Mouse (Mus musculus) liver, embryonic 13.5 days (tissue): ENCODE results near the gene Cherp. TPM values are rescaled to one million over a fixed set of nuclear protein-coding genes. Genes with fewer than 3 reads are reported as not detected.

Experiments
- ATAC-seq: fragments of 200-750 bp; cut with Nextera tagmentation; 2 replicates; pipeline ENCODE4 v1.8.0; 2017; ENCODE audit warnings: low read depth, mild to moderate bottlenecking, moderate number of reproducible peaks, moderate library complexity
- DNase-seq: peaks from one replicate; pipeline ENCODE4 v3.0.0; 2022
- H3K27ac ChIP-seq: fragments of 300-500 bp; sonication (generic); 2 replicates; pipeline ENCODE4 v1.5.1; 2015; ENCODE audit warnings: moderate library complexity, mild to moderate bottlenecking, inconsistent platforms
- H3K27me3 ChIP-seq: fragments of 300-500 bp; sonication (generic); 2 replicates; pipeline ENCODE4 v1.6.1; 2015; ENCODE audit warnings: mild to moderate bottlenecking, inconsistent platforms
- H3K36me3 ChIP-seq: fragments of 300-500 bp; sonication (generic); 2 replicates; pipeline ENCODE4 v1.6.1; 2015; ENCODE audit warnings: mild to moderate bottlenecking, inconsistent platforms
- H3K4me1 ChIP-seq: fragments of 300-500 bp; sonication (generic); replicated peaks from 2 replicates; pipeline ENCODE4 v1.6.1; 2015; ENCODE audit warnings: inconsistent platforms
- H3K4me2 ChIP-seq: fragments of 300-500 bp; sonication (generic); 2 replicates; pipeline ENCODE4 v1.6.1; 2015; ENCODE audit warnings: inconsistent platforms, mild to moderate bottlenecking, moderate library complexity
- H3K4me3 ChIP-seq: fragments of 300-500 bp; sonication (generic); replicated peaks from 2 replicates; pipeline ENCODE4 v1.5.1; 2015; ENCODE audit warnings: mild to moderate bottlenecking, inconsistent platforms
- H3K9ac ChIP-seq: fragments of 300-500 bp; sonication (generic); 2 replicates; pipeline ENCODE4 v1.6.1; 2015; ENCODE audit warnings: mild to moderate bottlenecking, inconsistent platforms
- H3K9me3 ChIP-seq: fragments of 300-500 bp; sonication (generic); replicated peaks from 2 replicates; pipeline ENCODE4 v1.6.1; 2016; ENCODE audit warnings: inconsistent platforms
- WGBS: fragments of 180-500 bp; shearing (Covaris S2); methylation state at CpG from one replicate; pipeline ENCODE4 v1.1.7; 2015; ENCODE audit not compliant: insufficient replicate concordance; 5-methylcytosine and 5-hydroxymethylcytosine counted together
- polyA plus RNA-seq: library from polyadenylated mRNA; unstranded; fragments of >200 nt; fragmentation: Nextera tagmentation; extraction: Ambion mirVana; gene quantifications from 2 replicates; pipeline ENCODE4 v1.2.1, GENCODE M21; 2015

The Cherp gene
- polyA plus RNA-seq: 21.4 and 31.4 TPM in 2 replicates

- DNase-seq (peak; percentile 96), ATAC-seq (peak; percentile 94)
- Histone ChIP-seq H3K4me2 (peak within 1 kb of the TSS; percentile 98), H3K27ac (peak within 1 kb of the TSS; percentile 91), H3K27me3 (no peaks in the 10 kb centered on the region), H3K9ac (peak within 1 kb of the TSS; percentile 89), H3K4me1 (peaks cover 47% of the 10 kb centered on the region), H3K4me3 (peak within 1 kb of the TSS; percentile 77), H3K36me3 (peaks cover 46% of the 10 kb centered on the region), H3K9me3 (no peaks in the 10 kb centered on the region)
- under 1% methylated on average over 80 of the region's 80 CpGs for whole genome bisulfite sequencing
Observed at GRCm38 (mm10) chr8:72474826-72475546, at the start of gene Cherp. Cherp (minus strand) TSS chr8:72475226.

- H3K4me2 ChIP-seq: no peak overlapping the region
- H3K27me3 ChIP-seq: no peaks in the 10 kb centered on the region
- no peak for ATAC-seq
- H3K4me3 ChIP-seq: no peak overlapping the region
- no peak for DNase-seq
- no peak overlapping the region for H3K9ac ChIP-seq
- H3K9me3 ChIP-seq: no peaks in the 10 kb centered on the region
- no peak overlapping the region for H3K27ac ChIP-seq
- peaks cover 30% of the 10 kb centered on the region for H3K4me1 ChIP-seq
- H3K36me3 ChIP-seq: peaks cover 6% of the 10 kb centered on the region
Observed at GRCm38 (mm10) chr8:72521888-72522287, 46.9 kb upstream of the Cherp start.

- no peaks in the 10 kb centered on the region for H3K9me3 ChIP-seq
- DNase-seq (no peak), ATAC-seq (no peak)
- WGBS: 56% methylated on average over 7 of the region's 7 CpGs
- no peak overlapping the region for H3K9ac ChIP-seq
- H3K27me3 ChIP-seq: no peaks in the 10 kb centered on the region
- H3K27ac ChIP-seq: no peak overlapping the region
- H3K4me2 ChIP-seq: no peak overlapping the region
- peaks cover 10% of the 10 kb centered on the region for H3K36me3 ChIP-seq
- H3K4me1 ChIP-seq: peaks cover 35% of the 10 kb centered on the region
- H3K4me3 ChIP-seq: no peak overlapping the region
Observed at GRCm38 (mm10) chr8:72517421-72517988, 42.5 kb upstream of the Cherp start.

- no peak overlapping the region for H3K9ac ChIP-seq
- DNase-seq (no peak), ATAC-seq (no peak)
- H3K4me2 ChIP-seq: no peak overlapping the region
- H3K27me3 ChIP-seq: no peaks in the 10 kb centered on the region
- H3K27ac ChIP-seq: no peak overlapping the region
- no peaks in the 10 kb centered on the region for H3K9me3 ChIP-seq
- 48% methylated on average over 1 of the region's 1 CpGs for WGBS
- peaks cover 10% of the 10 kb centered on the region for H3K36me3 ChIP-seq
- H3K4me3 ChIP-seq: no peak overlapping the region
- H3K4me1 ChIP-seq: peaks cover 26% of the 10 kb centered on the region
Observed at GRCm38 (mm10) chr8:72513158-72513557, 38.1 kb upstream of the Cherp start.

GRCm38 (mm10) chr8:72512648-72513047 is 37.6 kb upstream of the Cherp start:
- H3K27ac ChIP-seq: no peak overlapping the region
- H3K27me3 ChIP-seq: no peaks in the 10 kb centered on the region
- H3K4me1 ChIP-seq: peaks cover 26% of the 10 kb centered on the region
- H3K36me3 ChIP-seq: peaks cover 10% of the 10 kb centered on the region
- H3K4me3 ChIP-seq: no peak overlapping the region
- 85% methylated on average over 1 of the region's 1 CpGs for WGBS
- no peak for DNase-seq
- H3K4me2 ChIP-seq: no peak overlapping the region
- H3K9ac ChIP-seq: no peak overlapping the region
- H3K9me3 ChIP-seq: no peaks in the 10 kb centered on the region
- ATAC-seq: no peak

- Histone ChIP-seq H3K9ac (0 out of 2 replicates have a peak overlapping the region, but pooled peaks have one; percentile 19), H3K27me3 (no peaks in the 10 kb centered on the region), H3K36me3 (peaks cover 4% of the 10 kb centered on the region; the same call in 1 of the 2 replicates), H3K4me1 (peaks cover 62% of the 10 kb centered on the region), H3K4me3 (no peak overlapping the region), H3K27ac (no peak overlapping the region), H3K9me3 (no peaks in the 10 kb centered on the region), H3K4me2 (no peak overlapping the region)
- ATAC-seq (no peak), DNase-seq (no peak)
- 77% methylated on average over 1 of the region's 1 CpGs for WGBS
Observed at GRCm38 (mm10) chr8:72507505-72507904, 32.5 kb upstream of the Cherp start.

GRCm38 (mm10) chr8:72504637-72505314 is 29.8 kb upstream of the Cherp start:
- Histone ChIP-seq H3K4me1 (peaks cover 66% of the 10 kb centered on the region), H3K27me3 (no peaks in the 10 kb centered on the region), H3K27ac (peak overlapping the region; percentile 45), H3K4me3 (no peak overlapping the region), H3K9me3 (no peaks in the 10 kb centered on the region), H3K36me3 (peaks cover 9% of the 10 kb centered on the region), H3K9ac (0 out of 2 replicates have a peak overlapping the region, but pooled peaks have one; percentile 28), H3K4me2 (0 out of 2 replicates have a peak overlapping the region, but pooled peaks have one; percentile 18)
- DNase-seq: no peak
- peak; percentile 57 for ATAC-seq

GRCm38 (mm10) chr8:72504137-72504536 is 29.1 kb upstream of the Cherp start:
- H3K9me3 ChIP-seq: no peaks in the 10 kb centered on the region
- H3K36me3 ChIP-seq: peaks cover 16% of the 10 kb centered on the region
- H3K27me3 ChIP-seq: no peaks in the 10 kb centered on the region
- H3K4me3 ChIP-seq: no peak overlapping the region
- H3K27ac ChIP-seq: 0 out of 2 replicates have a peak overlapping the region, but pooled peaks have one; percentile 29
- H3K4me2 ChIP-seq: no peak overlapping the region
- H3K4me1 ChIP-seq: peaks cover 72% of the 10 kb centered on the region
- peak overlapping the region; percentile 36 for H3K9ac ChIP-seq
- DNase-seq: no peak
- no peak for ATAC-seq

GRCm38 (mm10) chr8:72500521-72500931 is 25.5 kb upstream of the Cherp start:
- Histone ChIP-seq H3K27ac (no peak overlapping the region), H3K27me3 (no peaks in the 10 kb centered on the region), H3K4me1 (peaks cover 66% of the 10 kb centered on the region), H3K9me3 (no peaks in the 10 kb centered on the region), H3K4me3 (no peak overlapping the region), H3K9ac (no peak overlapping the region), H3K36me3 (peaks cover 41% of the 10 kb centered on the region), H3K4me2 (no peak overlapping the region)
- ATAC-seq (no peak), DNase-seq (no peak)
- 88% methylated on average over 1 of the region's 1 CpGs for WGBS

- no peak for ATAC-seq
- Histone ChIP-seq H3K4me2 (no peak overlapping the region), H3K27ac (no peak overlapping the region)
Observed at GRCm38 (mm10) chr8:72499521-72500284, 24.7 kb upstream of the Cherp start.

GRCm38 (mm10) chr8:72498527-72498926 is 23.5 kb upstream of the Cherp start:
- H3K4me3 ChIP-seq: no peak overlapping the region
- WGBS: 39% methylated on average over 4 of the region's 4 CpGs
- H3K9ac ChIP-seq: no peak overlapping the region
- no peaks in the 10 kb centered on the region for H3K27me3 ChIP-seq
- peaks cover 66% of the 10 kb centered on the region for H3K4me1 ChIP-seq
- 0 out of 2 replicates have a peak overlapping the region, but pooled peaks have one; percentile 24 for H3K27ac ChIP-seq
- H3K4me2 ChIP-seq: no peak overlapping the region
- ATAC-seq (peak; percentile 18; the same call in 1 of the 2 replicates), DNase-seq (no peak)
- no peaks in the 10 kb centered on the region for H3K9me3 ChIP-seq
- peaks cover 50% of the 10 kb centered on the region for H3K36me3 ChIP-seq

More at GRCm38 (mm10) chr8:72499521-72500284, 24.7 kb upstream of the Cherp start:
- 72% methylated on average over 2 of the region's 2 CpGs for WGBS
- no peak overlapping the region for H3K9ac ChIP-seq
- H3K36me3 ChIP-seq: peaks cover 50% of the 10 kb centered on the region
- H3K4me3 ChIP-seq: no peak overlapping the region
- DNase-seq: no peak
- H3K9me3 ChIP-seq: no peaks in the 10 kb centered on the region
- H3K4me1 ChIP-seq: peaks cover 66% of the 10 kb centered on the region
- H3K27me3 ChIP-seq: no peaks in the 10 kb centered on the region
